ENCODE assay signal across 8 mouse cellular contexts in genomic region chr11:100362209-100362978, GRCm38 (mm10). TPM values are rescaled to one million over a fixed set of nuclear protein-coding genes. Genes with fewer than 3 reads are reported as not detected.
DNase-seq lines count a peak whose midpoint lies in the region; ATAC-seq and TF ChIP-seq lines count a peak whose summit lies in the region.

No protein-coding gene starts in this region.

- no peak overlapping the region for H3K9ac ChIP-seq in embryonic facial prominence, embryonic 12.5 days
- H3K9ac ChIP-seq in heart, embryonic 11.5 days (ENCODE audit: low read depth, low read length) = no peak overlapping the region
- H3K9ac ChIP-seq in kidney, embryonic 16.5 days (replicated peaks; ENCODE audit: low read length) = no peak overlapping the region
- no peak overlapping the region for H3K9ac ChIP-seq in liver, embryonic 13.5 days
- H3K9ac ChIP-seq in neural tube, embryonic 13.5 days = no peak overlapping the region

- H3K27me3 ChIP-seq in E14TG2a.4 (ENCODE audit: insufficient read depth, low read length) = peaks cover 11% of the 10 kb centered on the region
- peaks cover 18% of the 10 kb centered on the region for H3K27me3 ChIP-seq in embryonic facial prominence, embryonic 12.5 days
- peaks cover 22% of the 10 kb centered on the region for H3K27me3 ChIP-seq in heart, embryonic 11.5 days (ENCODE audit: control insufficient read depth, insufficient read depth, low read length)
- peaks cover 20% of the 10 kb centered on the region for H3K27me3 ChIP-seq in kidney, embryonic 16.5 days (ENCODE audit: insufficient read depth, low read length)
- peaks cover 40% of the 10 kb centered on the region for H3K27me3 ChIP-seq in liver, embryonic 13.5 days
- peaks cover 29% of the 10 kb centered on the region for H3K27me3 ChIP-seq in neural tube, embryonic 13.5 days

- no peak overlapping the region for H3K27ac ChIP-seq in embryonic facial prominence, embryonic 12.5 days
- H3K27ac ChIP-seq in heart, embryonic 11.5 days (ENCODE audit: low read depth, low read length) = no peak overlapping the region
- H3K27ac ChIP-seq in kidney, embryonic 16.5 days (ENCODE audit: low read length) = no peak overlapping the region
- no peak overlapping the region for H3K27ac ChIP-seq in liver, embryonic 13.5 days
- H3K27ac ChIP-seq in neural tube, embryonic 13.5 days (replicated peaks) = no peak overlapping the region

- H3K4me2 ChIP-seq in embryonic facial prominence, embryonic 12.5 days (replicated peaks) = no peak overlapping the region
- no peak overlapping the region for H3K4me2 ChIP-seq in heart, embryonic 11.5 days
- no peak overlapping the region for H3K4me2 ChIP-seq in kidney, embryonic 16.5 days (replicated peaks; ENCODE audit: low read depth, low read length)
- H3K4me2 ChIP-seq in liver, embryonic 13.5 days = no peak overlapping the region
- no peak overlapping the region for H3K4me2 ChIP-seq in neural tube, embryonic 13.5 days

- H3K9me3 ChIP-seq in E14TG2a.4 (ENCODE audit: low read length) = no peaks in the 10 kb centered on the region
- H3K9me3 ChIP-seq in embryonic facial prominence, embryonic 12.5 days = no peaks in the 10 kb centered on the region
- H3K9me3 ChIP-seq in heart, embryonic 11.5 days (replicated peaks; ENCODE audit: control insufficient read depth, low read length) = no peaks in the 10 kb centered on the region
- H3K9me3 ChIP-seq in kidney, embryonic 16.5 days (ENCODE audit: low read length) = no peaks in the 10 kb centered on the region
- H3K9me3 ChIP-seq in liver, embryonic 13.5 days (replicated peaks) = no peaks in the 10 kb centered on the region
- no peaks in the 10 kb centered on the region for H3K9me3 ChIP-seq in neural tube, embryonic 13.5 days

- WGBS in embryonic facial prominence, embryonic 12.5 days = 15% methylated on average over 8 of the region's 8 CpGs
- 16% methylated on average over 8 of the region's 8 CpGs for WGBS in heart, embryonic 11.5 days (ENCODE audit: insufficient replicate concordance)
- WGBS in kidney, embryonic 16.5 days = 12% methylated on average over 8 of the region's 8 CpGs
- 14% methylated on average over 8 of the region's 8 CpGs for WGBS in liver, embryonic 13.5 days (ENCODE audit: insufficient replicate concordance)
- WGBS in neural tube, embryonic 13.5 days = 15% methylated on average over 8 of the region's 8 CpGs

- peak; percentile 46 to 49 for DNase-seq in adrenal gland, postnatal 4 days (ENCODE audit: low spot score in 2 of 2)
- peak; percentile 37 for DNase-seq in liver, embryonic 13.5 days
- peak; percentile 90 for DNase-seq in testis, postnatal 10 days (ENCODE audit: low spot score)

- H3K4me3 ChIP-seq in E14TG2a.4 (replicated peaks; ENCODE audit: low read length) = no peak overlapping the region
- H3K4me3 ChIP-seq in embryonic facial prominence, embryonic 12.5 days = no peak overlapping the region
- no peak overlapping the region for H3K4me3 ChIP-seq in heart, embryonic 11.5 days (ENCODE audit: low read depth, low read length)
- H3K4me3 ChIP-seq in kidney, embryonic 16.5 days (ENCODE audit: low read length) = no peak overlapping the region
- H3K4me3 ChIP-seq in liver, embryonic 13.5 days (replicated peaks) = no peak overlapping the region
- no peak overlapping the region for H3K4me3 ChIP-seq in neural tube, embryonic 13.5 days

- H3K36me3 ChIP-seq in E14TG2a.4 (ENCODE audit: insufficient read depth, low read length) = no peaks in the 10 kb centered on the region
- H3K36me3 ChIP-seq in embryonic facial prominence, embryonic 12.5 days = no peaks in the 10 kb centered on the region
- no peaks in the 10 kb centered on the region for H3K36me3 ChIP-seq in heart, embryonic 11.5 days (ENCODE audit: control insufficient read depth, insufficient read depth, low read length)
- no peaks in the 10 kb centered on the region for H3K36me3 ChIP-seq in kidney, embryonic 16.5 days (ENCODE audit: insufficient read depth, low read length)
- H3K36me3 ChIP-seq in liver, embryonic 13.5 days = no peaks in the 10 kb centered on the region
- no peaks in the 10 kb centered on the region for H3K36me3 ChIP-seq in neural tube, embryonic 13.5 days

- peak; percentile 87 for TF ChIP-seq CTCF in E14TG2a.4 (conservative IDR thresholded peaks at IDR 0.05; ENCODE audit: low read length)

- ATAC-seq in embryonic facial prominence, embryonic 12.5 days (ENCODE audit: insufficient number of reproducible peaks, insufficient read depth, low FRiP score, low TSS enrichment) = 0 out of 2 replicates have a peak, but pooled peaks have one; percentile 25
- ATAC-seq in heart, embryonic 11.5 days (replicated peaks; ENCODE audit: insufficient number of reproducible peaks, low FRiP score, low TSS enrichment) = peak; percentile 32; the same call in 1 of the 2 replicates
- ATAC-seq in kidney, embryonic 16.5 days (ENCODE audit: low FRiP score, low TSS enrichment) = peak; percentile 66
- no peak; the same call in 1 of the 2 replicates for ATAC-seq in liver, embryonic 13.5 days (ENCODE audit: low read depth)
- peak; percentile 80 for ATAC-seq in neural tube, embryonic 13.5 days (ENCODE audit: low read depth)

- peaks cover 54% of the 10 kb centered on the region for H3K4me1 ChIP-seq in E14TG2a.4 (replicated peaks; ENCODE audit: low read depth, low read length)
- no peaks in the 10 kb centered on the region for H3K4me1 ChIP-seq in embryonic facial prominence, embryonic 12.5 days
- no peaks in the 10 kb centered on the region for H3K4me1 ChIP-seq in heart, embryonic 11.5 days (ENCODE audit: control insufficient read depth, insufficient read depth, low read length)
- H3K4me1 ChIP-seq in kidney, embryonic 16.5 days (ENCODE audit: insufficient read depth, low read length) = no peaks in the 10 kb centered on the region
- no peaks in the 10 kb centered on the region for H3K4me1 ChIP-seq in liver, embryonic 13.5 days (replicated peaks)
- peaks cover 11% of the 10 kb centered on the region for H3K4me1 ChIP-seq in neural tube, embryonic 13.5 days (replicated peaks)

RNA-seq across cellular contexts. Expression of gene Hap1, which starts 6.5 kb away (rescaled TPM):
- 100 to 1,000 TPM; 106 to 110 TPM for total RNA-seq in adrenal gland, postnatal 4 days (2021)
- polyA plus RNA-seq in embryonic facial prominence, embryonic 12.5 days (2016; fragmentation: Nextera tagmentation; extraction: Ambion mirVana) = 10.6 and 13.4 TPM in 2 replicates
- polyA plus RNA-seq in heart, embryonic 11.5 days (2014; fragmentation: Nextera tagmentation; extraction: Ambion mirVana) = 3.0 and 3.4 TPM in 2 replicates
- polyA plus RNA-seq in kidney, embryonic 16.5 days (2015; fragmentation: Nextera tagmentation; extraction: Ambion mirVana) = 15.5 and 18.6 TPM in 2 replicates
- 0.37 and 0.50 TPM in 2 replicates for polyA plus RNA-seq in liver, embryonic 13.5 days (2015; fragmentation: Nextera tagmentation; extraction: Ambion mirVana)
- polyA plus RNA-seq in neural tube, embryonic 13.5 days (2015; fragmentation: Nextera tagmentation; extraction: Ambion mirVana) = 62.7 and 67.4 TPM in 2 replicates

RNA-seq across cellular contexts. Expression of gene Gast, which starts 28.2 kb away (rescaled TPM):
- not detected for total RNA-seq in adrenal gland, postnatal 4 days (2021)
- not detected in 2 replicates for polyA plus RNA-seq in embryonic facial prominence, embryonic 12.5 days (2016; fragmentation: Nextera tagmentation; extraction: Ambion mirVana)
- not detected in 2 replicates for polyA plus RNA-seq in heart, embryonic 11.5 days (2014; fragmentation: Nextera tagmentation; extraction: Ambion mirVana)
- not detected in 2 replicates for polyA plus RNA-seq in kidney, embryonic 16.5 days (2015; fragmentation: Nextera tagmentation; extraction: Ambion mirVana)
- not detected in 2 replicates for polyA plus RNA-seq in liver, embryonic 13.5 days (2015; fragmentation: Nextera tagmentation; extraction: Ambion mirVana)
- polyA plus RNA-seq in neural tube, embryonic 13.5 days (2015; fragmentation: Nextera tagmentation; extraction: Ambion mirVana) = 0.76 TPM in 1 of 2 replicates, not detected in the other

RNA-seq across cellular contexts. Expression of gene Jup, which starts 35.2 kb away (rescaled TPM):
- 100 to 1,000 TPM in 1 of 2 experiments, 10 to 100 TPM in 1; 99.0 to 109 TPM for total RNA-seq in adrenal gland, postnatal 4 days (2021)
- 70.6 and 74.0 TPM in 2 replicates for polyA plus RNA-seq in embryonic facial prominence, embryonic 12.5 days (2016; fragmentation: Nextera tagmentation; extraction: Ambion mirVana)
- polyA plus RNA-seq in heart, embryonic 11.5 days (2014; fragmentation: Nextera tagmentation; extraction: Ambion mirVana) = 72.2 and 80.6 TPM in 2 replicates
- polyA plus RNA-seq in kidney, embryonic 16.5 days (2015; fragmentation: Nextera tagmentation; extraction: Ambion mirVana) = 153 and 154 TPM in 2 replicates
- polyA plus RNA-seq in liver, embryonic 13.5 days (2015; fragmentation: Nextera tagmentation; extraction: Ambion mirVana) = 13.2 and 15.5 TPM in 2 replicates
- polyA plus RNA-seq in neural tube, embryonic 13.5 days (2015; fragmentation: Nextera tagmentation; extraction: Ambion mirVana) = 91.6 and 94.4 TPM in 2 replicates

RNA-seq across cellular contexts. Expression of gene Eif1, which starts 42.7 kb away (rescaled TPM):
- total RNA-seq in adrenal gland, postnatal 4 days (2021) = 100 to 1,000 TPM; 886 to 904 TPM
- polyA plus RNA-seq in embryonic facial prominence, embryonic 12.5 days (2016; fragmentation: Nextera tagmentation; extraction: Ambion mirVana) = 1,469 and 1,519 TPM in 2 replicates
- 1,605 and 1,756 TPM in 2 replicates for polyA plus RNA-seq in heart, embryonic 11.5 days (2014; fragmentation: Nextera tagmentation; extraction: Ambion mirVana)
- 1,403 and 1,568 TPM in 2 replicates for polyA plus RNA-seq in kidney, embryonic 16.5 days (2015; fragmentation: Nextera tagmentation; extraction: Ambion mirVana)
- polyA plus RNA-seq in liver, embryonic 13.5 days (2015; fragmentation: Nextera tagmentation; extraction: Ambion mirVana) = 1,883 and 1,943 TPM in 2 replicates
- 1,277 and 1,563 TPM in 2 replicates for polyA plus RNA-seq in neural tube, embryonic 13.5 days (2015; fragmentation: Nextera tagmentation; extraction: Ambion mirVana)

RNA-seq across cellular contexts. Expression of gene P3h4, which starts 52.2 kb away (rescaled TPM):
- 10 to 100 TPM; 40.1 to 43.5 TPM for total RNA-seq in adrenal gland, postnatal 4 days (2021)
- 51.4 and 55.3 TPM in 2 replicates for polyA plus RNA-seq in embryonic facial prominence, embryonic 12.5 days (2016; fragmentation: Nextera tagmentation; extraction: Ambion mirVana)
- polyA plus RNA-seq in heart, embryonic 11.5 days (2014; fragmentation: Nextera tagmentation; extraction: Ambion mirVana) = 67.2 and 70.6 TPM in 2 replicates
- polyA plus RNA-seq in kidney, embryonic 16.5 days (2015; fragmentation: Nextera tagmentation; extraction: Ambion mirVana) = 63.1 and 69.1 TPM in 2 replicates
- 5.8 and 6.0 TPM in 2 replicates for polyA plus RNA-seq in liver, embryonic 13.5 days (2015; fragmentation: Nextera tagmentation; extraction: Ambion mirVana)
- 24.6 and 27.6 TPM in 2 replicates for polyA plus RNA-seq in neural tube, embryonic 13.5 days (2015; fragmentation: Nextera tagmentation; extraction: Ambion mirVana)

Comparison
In these comparisons a context has a peak if more than half of its experiments do, and no peak if none do; other contexts are left out.
1. DNase-seq: peak in every context shown above with its lines; median percentile 90 in testis, postnatal 10 days; 48 in adrenal gland, postnatal 4 days; 37 in liver, embryonic 13.5 days.